Mouse (Mus musculus) heart, adult 2 months (tissue): Measurements from ENCODE around the gene Pawr. TPM values are rescaled to one million over a fixed set of nuclear protein-coding genes. Genes with fewer than 3 reads are reported as not detected.

Experiments used
- DNase-seq, 2 experiments: peaks; one replicate each; pipeline ENCODE4 v3.0.0; 2021
- H3K27ac ChIP-seq: fragments of 200-600 bp; 2 replicates; pipeline ENCODE4 v1.8.1; 2022
- H3K27me3 ChIP-seq: fragments of 200-500 bp; 2 replicates; pipeline ENCODE4 v1.6.1; 2012; ENCODE audit warnings: mild to moderate bottlenecking, low read length, inconsistent platforms, mixed read lengths; ENCODE audit not compliant: control insufficient read depth, insufficient read depth
- H3K36me3 ChIP-seq: fragments of 200-500 bp; 2 replicates; pipeline ENCODE4 v1.6.1; 2012; ENCODE audit warnings: low read length, inconsistent platforms; ENCODE audit not compliant: control insufficient read depth, insufficient read depth
- H3K4me1 ChIP-seq: fragments of 200-500 bp; 2 replicates; pipeline ENCODE4 v1.6.1; 2011; ENCODE audit warnings: low read length; ENCODE audit not compliant: control insufficient read depth, insufficient read depth
- H3K4me3 ChIP-seq: fragments of 200-600 bp; 2 replicates; pipeline ENCODE4 v1.8.1; 2022
- H3K79me2 ChIP-seq: fragments of 200-500 bp; replicated peaks from 2 replicates; pipeline ENCODE4 v1.6.1; 2012; ENCODE audit warnings: mild to moderate bottlenecking, inconsistent platforms, low read length, moderate library complexity, mixed read lengths; ENCODE audit not compliant: control insufficient read depth, insufficient read depth
- H3K9ac ChIP-seq: fragments of 200-500 bp; 2 replicates; pipeline ENCODE4 v1.6.1; 2012; ENCODE audit warnings: low read depth, mild to moderate bottlenecking, control low read depth, inconsistent platforms, low read length, mixed read lengths
- CTCF ChIP-seq: fragments of 200-600 bp; IDR thresholded peaks from 2 replicates; pipeline ENCODE4 v1.8.1; 2022; ENCODE audit warnings: antibody characterized with exemption, mild to moderate bottlenecking, moderate library complexity
- EP300 ChIP-seq: fragments of 200-500 bp; IDR thresholded peaks from 2 replicates; pipeline ENCODE4 v1.6.1; 2011; ENCODE audit warnings: low read depth, low read length, control low read depth; ENCODE audit not compliant: insufficient read depth
- POLR2A ChIP-seq: fragments of 200-500 bp; IDR thresholded peaks from 2 replicates; pipeline ENCODE4 v1.6.1; 2011; ENCODE audit warnings: mild to moderate bottlenecking, low read depth, low read length, control low read depth; ENCODE audit not compliant: insufficient read depth
- WGBS: fragments of 180-500 bp; shearing (Covaris S2); methylation state at CpG from one replicate; pipeline ENCODE4 v1.1.7; 2018; 5-methylcytosine and 5-hydroxymethylcytosine counted together
- intact Hi-C: fragments of 180-260 bp; cut with DNase I; formaldehyde crosslinking; loops from one replicate; pipeline ENCODE4 v1.15.1; 2025
- polyA plus RNA-seq: library from polyadenylated mRNA; depleted of rRNA; stranded (reverse); fragments of >200 nt; gene quantifications from 2 replicates; pipeline ENCODE4 v1.2.3, GENCODE M21; 2012
- total RNA-seq, 2 experiments: library from RNA; stranded (reverse); gene quantifications; 2 replicates each; pipeline ENCODE4 v1.2.3; 2021

Pawr gene
- total and polyA plus RNA-seq, 3 experiments, result 2.0 to 3.5 (median 2.5) TPM

DNA sequence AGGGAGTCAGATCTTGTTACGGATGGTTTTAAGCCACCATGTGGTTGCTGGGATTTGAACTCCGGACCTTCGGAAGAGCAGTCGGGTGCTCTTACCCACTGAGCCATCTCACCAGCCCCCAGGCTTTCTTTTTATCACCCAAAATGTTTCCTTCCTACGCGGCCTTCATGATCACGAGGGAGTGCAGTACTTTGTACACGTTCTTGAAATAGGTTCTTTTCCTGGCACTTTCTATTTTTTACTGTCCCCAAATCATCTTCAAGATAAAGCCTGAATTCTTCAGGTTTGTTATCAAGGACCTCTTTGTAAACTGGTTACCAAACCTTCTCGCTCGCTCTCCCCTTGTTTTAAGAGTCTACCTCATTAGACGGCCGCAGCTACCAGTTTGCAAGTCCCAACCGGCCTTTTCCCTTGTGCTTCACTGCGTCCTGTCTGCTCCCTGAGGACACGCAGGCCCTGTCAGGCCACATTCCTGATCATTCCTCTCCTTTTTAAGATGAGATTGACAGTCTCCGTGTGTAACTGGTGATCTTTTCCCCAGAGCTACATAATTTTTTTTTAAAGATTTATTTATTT lies 38.2 kb upstream of the Pawr start:
- WGBS, result 66% methylated on average over 16 of the region's 16 CpGs
- Histone ChIP-seq H3K79me2 (no peaks in the 10 kb centered on the region), H3K27me3 (no peaks in the 10 kb centered on the region), H3K36me3 (no peaks in the 10 kb centered on the region), H3K4me1 (no peaks in the 10 kb centered on the region), H3K9ac (no peak overlapping the region), H3K4me3 (no peak overlapping the region), H3K27ac (no peak overlapping the region)
- intact Hi-C loops, result no loop called here
- DNase-seq, result no peak
- no peak for TF ChIP-seq POLR2A
- no peak for TF ChIP-seq CTCF
- TF ChIP-seq EP300, result no peak

DNA sequence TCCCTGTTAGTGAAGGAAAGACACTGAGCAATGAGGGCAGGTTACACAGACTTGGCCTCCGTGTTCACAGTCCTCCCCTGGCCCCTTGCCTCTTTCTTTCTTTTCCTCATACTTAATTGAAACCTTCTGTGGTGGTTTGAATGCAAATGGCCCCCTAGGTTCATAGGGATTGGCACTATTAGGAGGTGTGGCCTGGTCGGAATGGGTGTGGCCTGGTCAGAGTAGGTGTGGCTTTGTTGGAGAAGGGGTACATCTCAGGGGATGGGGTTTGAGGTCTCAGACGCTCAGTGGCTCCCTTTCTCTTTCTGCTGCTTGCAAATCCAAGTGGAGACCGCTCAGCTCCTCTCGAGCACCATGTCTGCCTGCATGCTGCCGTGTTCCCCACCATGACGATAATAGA lies 37.2 kb upstream of the Pawr start:
- no peak overlapping the region for H3K27ac ChIP-seq
- intact Hi-C loops, result no loop called here
- WGBS, result 87% methylated on average over 7 of the region's 7 CpGs

DNA sequence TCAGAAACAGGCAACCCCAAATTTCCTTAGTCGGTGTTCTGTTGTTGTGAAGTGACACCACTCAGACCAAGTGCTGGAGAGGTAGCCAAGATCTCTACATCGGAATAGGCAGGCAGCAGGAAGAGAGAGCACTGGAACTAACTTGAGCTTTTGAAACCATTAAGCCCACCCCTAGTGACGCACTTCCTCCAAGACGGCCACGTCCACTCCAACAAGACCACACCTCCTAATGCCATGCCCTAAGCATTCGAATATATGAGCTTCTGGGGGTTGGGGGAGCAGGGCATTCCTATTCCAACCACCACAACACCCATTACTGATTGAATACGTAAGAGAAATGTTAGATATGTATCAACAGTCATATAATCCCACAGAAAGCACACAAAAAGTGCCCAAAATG lies 35.5 kb upstream of the Pawr start:
- H3K4me3 ChIP-seq, result no peak overlapping the region
- no peaks in the 10 kb centered on the region for H3K4me1 ChIP-seq
- intact Hi-C loops, result no loop called here
- no peaks in the 10 kb centered on the region for H3K36me3 ChIP-seq
- no peak overlapping the region for H3K27ac ChIP-seq
- WGBS, result 80% methylated on average over 7 of the region's 7 CpGs
- DNase-seq, result no peak
- no peaks in the 10 kb centered on the region for H3K79me2 ChIP-seq
- H3K27me3 ChIP-seq, result no peaks in the 10 kb centered on the region
- no peak overlapping the region for H3K9ac ChIP-seq
- TF ChIP-seq CTCF (no peak), POLR2A (no peak), EP300 (no peak)

More for the DNA sequence above, 37.2 kb upstream of the Pawr start:
- Histone ChIP-seq H3K27me3 (no peaks in the 10 kb centered on the region), H3K4me3 (no peak overlapping the region), H3K79me2 (no peaks in the 10 kb centered on the region), H3K9ac (no peak overlapping the region), H3K36me3 (no peaks in the 10 kb centered on the region), H3K4me1 (no peaks in the 10 kb centered on the region)
- DNase-seq, result no peak
- TF ChIP-seq EP300, result no peak
- no peak for TF ChIP-seq CTCF
- no peak for TF ChIP-seq POLR2A

DNA sequence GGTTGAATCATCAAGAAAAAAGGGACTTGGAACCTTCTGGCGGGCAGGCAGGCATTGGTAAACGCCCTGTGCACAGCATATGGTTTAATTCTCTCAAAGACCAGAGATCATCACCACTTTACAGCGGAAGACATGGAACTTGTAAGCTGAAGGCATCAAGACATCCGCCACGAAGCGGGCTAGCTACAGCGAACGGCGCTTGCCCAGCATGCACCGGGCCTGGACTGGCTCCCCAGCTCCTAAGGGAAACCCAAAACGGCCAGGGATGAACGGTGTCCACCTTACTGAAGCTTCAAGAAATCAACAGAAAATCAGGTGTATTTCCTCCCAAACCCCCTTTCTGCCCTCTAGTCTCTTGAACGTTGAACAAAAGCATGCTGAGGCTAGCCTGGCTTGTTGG lies 33.7 kb upstream of the Pawr start:
- WGBS, result 93% methylated on average over 13 of the region's 13 CpGs
- Histone ChIP-seq H3K4me3 (no peak overlapping the region), H3K36me3 (no peaks in the 10 kb centered on the region), H3K27me3 (no peaks in the 10 kb centered on the region), H3K4me1 (no peaks in the 10 kb centered on the region), H3K27ac (no peak overlapping the region), H3K9ac (no peak overlapping the region), H3K79me2 (no peaks in the 10 kb centered on the region)
- DNase-seq, result no peak
- TF ChIP-seq CTCF, result no peak
- TF ChIP-seq POLR2A, result no peak
- no peak for TF ChIP-seq EP300
- intact Hi-C loops, result no loop called here

DNA sequence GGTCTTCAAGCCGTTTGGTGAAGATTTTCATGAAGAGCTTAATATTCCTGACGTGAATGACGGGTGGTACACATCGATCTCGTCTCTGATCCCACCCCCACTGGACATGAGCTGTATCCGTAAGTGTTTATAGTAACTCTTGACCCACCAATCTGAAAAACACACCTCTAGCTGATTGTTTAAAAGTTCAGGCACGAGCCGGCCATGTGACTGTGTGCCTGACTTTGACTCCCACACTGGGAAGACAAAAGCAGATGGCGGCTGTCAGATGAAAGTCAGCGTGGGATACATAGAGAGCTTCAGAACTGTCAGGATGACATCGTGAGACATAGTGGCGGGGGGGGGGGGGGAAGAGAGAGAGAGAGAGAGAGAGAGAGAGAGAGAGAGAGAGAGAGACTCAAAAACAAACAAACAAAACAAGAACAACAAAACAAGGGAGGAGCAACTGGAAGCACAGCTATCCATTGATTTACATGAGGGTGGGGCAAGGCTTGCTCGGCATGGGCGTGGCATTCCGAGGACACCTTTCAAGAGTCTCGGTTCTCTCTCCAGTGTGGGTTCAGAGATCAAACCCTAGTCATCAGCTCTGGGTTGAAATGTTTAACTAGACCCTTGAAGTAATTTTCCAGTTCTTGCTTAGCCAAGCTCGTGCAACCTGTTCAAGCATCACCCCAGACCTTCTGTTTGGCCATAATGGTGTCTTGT lies 32.9 kb upstream of the Pawr start:
- intact Hi-C loops, result no loop called here
- no peaks in the 10 kb centered on the region for H3K79me2 ChIP-seq
- 71% methylated on average over 17 of the region's 17 CpGs for WGBS
- no peaks in the 10 kb centered on the region for H3K27me3 ChIP-seq
- no peak for DNase-seq
- TF ChIP-seq EP300 (no peak), CTCF (no peak), POLR2A (no peak)
- H3K9ac ChIP-seq, result no peak overlapping the region
- no peaks in the 10 kb centered on the region for H3K36me3 ChIP-seq
- H3K27ac ChIP-seq, result no peak overlapping the region
- H3K4me1 ChIP-seq, result no peaks in the 10 kb centered on the region
- no peak overlapping the region for H3K4me3 ChIP-seq

DNA sequence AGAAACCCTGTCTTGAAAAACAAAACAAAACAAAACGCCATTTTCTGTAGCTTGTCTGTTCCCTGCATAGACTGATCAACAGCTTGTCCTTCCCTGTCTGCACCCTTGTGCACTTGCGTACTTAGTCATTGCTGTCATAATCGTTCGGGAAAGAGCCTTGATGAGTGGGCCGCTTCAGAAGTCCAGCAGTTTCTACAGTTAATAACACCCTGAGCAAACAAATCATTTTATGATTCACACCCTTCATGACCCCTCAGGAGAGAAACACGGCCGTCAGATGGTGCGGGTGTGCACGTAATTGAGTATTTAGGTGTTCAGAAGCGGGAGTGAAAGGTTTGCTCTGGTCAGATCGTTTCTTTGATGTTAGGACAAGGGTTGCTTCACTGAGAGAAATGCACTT lies 32.1 kb upstream of the Pawr start:
- no peak for DNase-seq
- TF ChIP-seq CTCF, result no peak
- TF ChIP-seq POLR2A, result no peak
- no peak for TF ChIP-seq EP300
- Histone ChIP-seq H3K9ac (no peak overlapping the region), H3K27ac (no peak overlapping the region), H3K79me2 (no peaks in the 10 kb centered on the region), H3K36me3 (no peaks in the 10 kb centered on the region), H3K27me3 (no peaks in the 10 kb centered on the region), H3K4me3 (no peak overlapping the region), H3K4me1 (no peaks in the 10 kb centered on the region)
- WGBS, result 80% methylated on average over 11 of the region's 11 CpGs
- intact Hi-C loops, result loop anchor here (5.0 kb wide), 2 partner anchors 222 to 237 kb away; no protein-coding TSS in a partner anchor
